Mouse (Mus musculus) ES-Bruce4 (cell line): ENCODE results near the gene Barhl1.
A peak's percentile ranks its signal among the peaks of the same experiment; 100 is the strongest.

Source experiments
- CTCF ChIP-seq: IDR thresholded peaks from one replicate; pipeline ENCODE4 v1.8.1; 2011; ENCODE audit warnings: low read depth, low read length
- EP300 ChIP-seq: IDR thresholded peaks from 2 replicates; pipeline ENCODE4 v1.6.1; 2011; ENCODE audit warnings: low read depth, low read length; ENCODE audit not compliant: insufficient read depth
- POLR2A ChIP-seq: IDR thresholded peaks from one replicate; pipeline ENCODE4 v1.8.1; 2011; ENCODE audit warnings: low read length; ENCODE audit not compliant: insufficient read depth

DNA sequence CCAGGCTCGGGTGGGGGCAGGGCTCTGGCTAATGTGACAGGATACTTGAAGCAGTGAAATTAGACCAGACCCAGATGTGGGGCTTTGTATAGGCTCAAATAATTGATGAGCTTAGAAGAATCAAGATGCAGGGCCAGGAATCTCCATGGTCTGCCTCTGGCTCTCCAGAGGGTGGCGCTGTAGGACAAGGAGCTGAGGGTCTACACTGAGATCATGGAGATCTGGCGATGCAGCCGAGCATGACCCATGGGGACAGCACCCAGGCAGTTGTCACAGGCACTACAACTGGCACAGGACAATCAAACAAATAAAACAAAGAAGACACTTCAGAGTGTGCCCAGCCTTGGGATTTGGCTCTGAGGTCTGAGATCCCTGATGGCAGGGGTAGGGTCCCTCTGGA is 7.4 kb upstream of the Barhl1 start:
- TF ChIP-seq POLR2A = no peak
- TF ChIP-seq CTCF = peak; percentile 96
- no peak for TF ChIP-seq EP300
